Mouse (Mus musculus) adrenal gland, postnatal 10 days (tissue): ENCODE measurements around the gene Ltbp4. TPM values are rescaled to one million over a fixed set of nuclear protein-coding genes. Genes with fewer than 3 reads are reported as not detected.

Source experiments
- DNase-seq: peaks from one replicate; pipeline ENCODE4 v3.0.0; 2021; ENCODE audit warnings: mixed read lengths
- total RNA-seq, 2 experiments: library from RNA; stranded (reverse); gene quantifications; 2 replicates each; pipeline ENCODE4 v1.2.3; 2021

The Ltbp4 gene
- total RNA-seq, 2 experiments from 2014 or later = 107 to 111 TPM

DNA sequence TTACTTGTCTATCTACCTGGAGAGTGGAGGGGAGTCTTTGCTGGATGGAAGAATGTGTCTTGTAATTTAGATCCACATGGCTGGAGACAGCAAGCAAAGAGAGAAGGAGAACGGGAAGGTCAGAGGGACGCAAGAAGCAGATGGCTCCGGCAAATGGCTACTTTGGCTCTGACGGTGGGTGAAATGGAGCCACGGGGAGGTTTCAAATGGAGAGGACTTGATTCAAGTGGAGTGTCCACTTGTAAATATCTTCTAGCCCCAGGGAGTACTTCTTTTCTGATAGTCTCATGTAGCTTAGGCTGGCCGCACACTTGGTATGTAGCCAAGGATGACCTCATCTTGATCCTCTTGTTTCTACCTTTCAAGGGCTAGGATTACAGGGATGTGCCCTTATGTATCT is 38.7 kb downstream of the Ltbp4 start:
- DNase-seq = no peak

DNA sequence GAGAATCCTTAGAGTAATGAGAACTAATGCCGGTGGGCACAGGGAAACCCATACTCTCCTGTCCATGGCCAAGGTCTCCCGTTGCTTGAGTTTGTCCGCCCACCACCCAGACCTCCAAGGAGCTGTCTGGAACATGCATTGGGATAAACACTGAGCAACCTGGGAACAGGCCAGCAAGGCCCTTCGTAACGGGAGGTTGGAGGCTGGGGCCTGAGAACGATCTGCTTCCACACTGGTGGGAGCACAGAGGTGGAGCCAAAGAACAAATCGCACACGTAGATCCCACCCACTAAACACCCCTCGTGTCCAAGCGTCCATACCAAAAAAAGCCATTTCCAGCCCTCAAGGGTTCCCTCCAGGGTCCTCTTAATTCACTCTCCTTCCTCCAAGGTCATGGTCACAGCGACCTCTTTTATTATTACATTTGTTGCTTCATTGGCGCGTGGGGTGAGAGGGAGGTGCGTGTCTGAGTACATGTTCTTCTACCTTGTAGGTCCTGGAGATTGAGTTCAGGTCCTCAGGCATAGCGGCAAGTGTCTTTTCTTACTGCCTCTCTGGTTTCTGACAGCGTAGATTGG is 39.4 kb downstream of the Ltbp4 start:
- DNase-seq = no peak

DNA sequence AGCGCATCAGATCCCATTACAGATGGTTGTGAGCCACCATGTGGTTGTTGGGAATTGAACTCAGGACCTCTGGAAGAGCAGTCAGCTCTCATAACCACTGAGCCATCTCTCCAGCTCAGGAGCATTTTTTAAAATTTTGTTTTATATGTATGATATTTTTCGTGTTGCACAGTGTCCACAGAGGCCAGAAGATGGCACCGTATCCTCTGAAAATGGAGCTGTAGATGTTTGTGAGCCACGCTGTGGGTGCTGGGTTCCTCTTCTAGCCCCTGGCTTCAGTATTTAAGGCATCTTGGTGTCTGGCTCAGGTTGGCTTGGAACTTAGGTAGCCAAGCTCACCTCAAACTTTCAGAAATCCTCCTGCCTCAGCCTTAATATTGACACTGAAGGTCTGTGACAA is 41.0 kb downstream of the Ltbp4 start:
- no peak for DNase-seq

DNA sequence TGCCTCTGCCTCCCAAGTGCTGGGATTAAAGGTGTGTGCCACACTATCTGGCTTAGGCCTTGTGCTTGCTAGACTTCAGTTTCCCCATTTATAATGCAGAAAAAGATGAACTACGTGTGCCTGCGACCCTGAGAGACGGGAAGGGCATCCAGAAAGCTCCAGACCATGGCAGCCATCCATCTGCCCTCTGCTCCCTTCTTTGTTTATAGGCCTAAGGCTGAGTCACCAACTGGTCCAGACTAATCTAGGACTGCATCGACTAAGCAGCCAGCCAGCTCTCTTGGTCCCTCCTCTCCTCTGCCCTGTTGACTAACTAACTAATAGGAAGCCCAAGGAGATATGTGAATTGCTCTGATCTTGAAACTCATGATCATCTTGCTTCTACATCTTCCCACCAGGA is 41.5 kb downstream of the Ltbp4 start:
- peak; percentile 37 for DNase-seq

- DNase-seq = peak; percentile 40
Observed at GRCm38 (mm10) chr7:27291795-27292466, 45.6 kb downstream of the Ltbp4 start.

GRCm38 (mm10) chr7:27290555-27290954 is 46.9 kb downstream of the Ltbp4 start:
- DNase-seq = no peak

- no peak for DNase-seq
Observed at GRCm38 (mm10) chr7:27288732-27289131, 48.8 kb downstream of the Ltbp4 start.

- peak; percentile 76 for DNase-seq
Observed at GRCm38 (mm10) chr7:27285698-27286066, 51.8 kb downstream of the Ltbp4 start.

DNA sequence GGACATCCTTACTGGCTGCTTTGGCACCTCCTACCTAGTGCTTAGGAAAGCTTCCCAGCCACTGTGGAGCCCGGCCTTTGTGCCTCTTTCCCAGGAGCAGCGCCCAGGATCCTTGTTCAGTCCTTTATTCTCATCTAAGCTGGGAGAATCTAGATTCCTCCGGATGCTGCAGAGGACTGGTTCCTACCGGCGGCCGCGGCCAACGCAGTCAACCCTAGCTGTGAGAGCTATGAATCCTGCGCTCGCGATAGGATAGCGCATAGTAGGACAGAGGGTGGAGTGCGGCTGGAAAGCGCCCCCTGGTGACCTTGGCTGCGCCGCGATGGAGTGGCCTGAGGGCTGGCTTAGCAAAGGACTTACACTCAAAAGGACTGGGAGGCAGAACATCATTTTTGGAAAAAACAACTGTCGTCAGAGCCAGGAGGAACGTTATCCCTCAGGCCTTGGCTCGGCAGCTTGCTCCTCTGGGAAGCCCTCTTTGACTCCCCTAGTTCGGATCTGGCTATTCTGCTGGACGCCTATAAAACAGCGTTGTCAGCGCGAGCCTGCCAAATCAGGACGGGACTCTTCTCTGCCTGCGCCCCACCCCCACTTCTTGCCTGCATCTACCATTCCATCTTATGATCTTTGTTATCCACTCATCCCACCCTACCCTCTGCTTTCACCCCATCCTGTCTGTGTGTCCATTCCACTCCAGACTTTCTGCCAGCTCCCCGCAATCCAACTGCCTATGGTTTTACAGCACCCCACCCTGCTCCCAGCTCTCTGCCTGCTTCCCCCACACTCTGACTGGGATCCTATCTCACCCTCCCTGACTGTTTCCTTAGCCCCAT is 52.4 kb downstream of the Ltbp4 start:
- peak; percentile 58 for DNase-seq

DNA sequence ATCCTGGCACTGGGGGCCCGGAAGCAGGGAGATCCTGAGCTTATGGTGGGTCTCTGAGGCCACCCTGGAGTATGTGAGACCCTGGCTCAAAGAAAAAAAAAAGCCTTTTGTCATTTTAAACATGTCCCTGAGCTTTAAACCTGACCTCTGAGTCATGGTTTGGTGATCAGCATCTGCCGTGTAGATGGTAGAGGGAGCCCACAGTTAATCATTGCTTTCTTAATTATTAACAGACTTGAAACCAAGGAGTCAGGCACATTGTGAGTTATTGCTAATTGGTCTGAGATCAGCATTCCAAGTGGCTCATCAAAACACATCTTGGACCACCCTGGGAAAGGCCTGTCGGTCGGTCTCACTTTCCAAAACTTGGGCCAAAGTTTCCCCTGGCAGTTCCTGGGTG is 55.3 kb downstream of the Ltbp4 start:
- DNase-seq = no peak

GRCm38 (mm10) chr7:27281717-27282116 is 55.8 kb downstream of the Ltbp4 start:
- no peak for DNase-seq

DNA sequence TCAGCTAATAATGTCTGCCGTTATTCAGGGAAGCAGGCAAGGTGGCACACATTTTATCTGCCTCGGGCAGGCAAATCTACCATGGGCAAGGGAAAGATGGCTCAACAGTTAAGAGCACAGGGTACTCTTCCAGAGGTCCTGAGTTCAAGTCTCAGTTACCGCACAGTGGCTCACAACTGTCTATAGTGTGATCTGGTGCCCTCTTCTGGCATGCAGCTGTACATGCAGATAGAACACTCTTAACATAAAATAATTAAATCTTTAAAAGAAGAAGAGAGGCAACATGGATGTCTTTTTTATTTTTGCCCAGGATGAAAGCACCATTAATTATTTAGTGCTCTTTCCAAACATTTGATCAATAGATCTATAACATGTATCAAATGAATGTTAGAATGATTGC is 60.3 kb downstream of the Ltbp4 start:
- DNase-seq = no peak

GRCm38 (mm10) chr7:27276021-27276420 is 61.5 kb downstream of the Ltbp4 start:
- no peak for DNase-seq

DNA sequence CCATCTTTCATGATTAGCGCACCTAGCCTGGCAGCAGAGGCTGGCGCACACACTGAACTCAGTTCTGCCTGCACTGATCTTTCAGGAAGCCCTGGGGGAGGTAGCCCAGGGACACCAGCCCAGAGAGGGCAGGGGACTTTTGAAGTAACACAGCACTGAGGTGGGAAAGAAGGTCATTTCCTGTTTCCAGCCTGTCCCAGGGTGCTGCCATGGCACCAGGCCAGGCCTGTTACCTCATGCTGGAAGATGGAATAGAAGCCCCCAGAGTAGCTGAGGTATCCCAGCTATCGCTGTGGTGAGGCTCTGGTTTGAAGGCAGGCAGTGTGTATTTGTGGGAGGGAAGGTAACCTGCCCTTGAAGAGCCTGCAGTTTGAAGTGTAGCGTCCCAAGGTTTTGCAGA is 62.6 kb downstream of the Ltbp4 start:
- DNase-seq = no peak

DNA sequence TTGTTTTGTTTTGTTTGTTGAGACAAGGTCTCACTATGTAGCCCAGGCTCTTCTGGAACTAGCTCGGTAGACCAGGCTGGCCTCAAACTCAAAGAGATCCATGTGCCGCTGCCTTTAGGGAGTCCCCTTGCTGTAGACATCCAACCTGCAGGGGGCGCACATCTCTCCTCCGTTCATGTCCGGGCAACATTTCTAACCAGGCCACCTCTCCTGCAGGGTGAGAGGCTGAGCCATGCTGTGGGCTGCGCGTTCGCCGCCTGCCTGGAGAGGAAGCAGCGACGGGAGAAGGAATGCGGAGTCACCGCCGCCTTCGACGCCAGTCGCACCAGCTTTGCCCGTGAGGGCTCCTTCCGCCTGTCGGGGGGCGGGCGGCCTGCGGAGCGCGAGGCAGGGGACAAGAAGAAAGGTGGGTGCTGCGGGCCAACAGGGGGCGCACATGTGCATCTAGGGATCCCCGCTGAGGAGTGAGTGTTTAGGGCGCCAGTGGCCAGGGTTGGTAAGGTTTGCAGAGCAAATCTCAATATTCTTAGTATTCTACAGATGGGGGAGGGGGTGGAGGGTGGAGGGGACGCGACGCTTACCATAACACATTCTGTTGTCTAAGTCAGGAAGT is 63.6 kb downstream of the Ltbp4 start:
- peak; percentile 40 for DNase-seq

DNA sequence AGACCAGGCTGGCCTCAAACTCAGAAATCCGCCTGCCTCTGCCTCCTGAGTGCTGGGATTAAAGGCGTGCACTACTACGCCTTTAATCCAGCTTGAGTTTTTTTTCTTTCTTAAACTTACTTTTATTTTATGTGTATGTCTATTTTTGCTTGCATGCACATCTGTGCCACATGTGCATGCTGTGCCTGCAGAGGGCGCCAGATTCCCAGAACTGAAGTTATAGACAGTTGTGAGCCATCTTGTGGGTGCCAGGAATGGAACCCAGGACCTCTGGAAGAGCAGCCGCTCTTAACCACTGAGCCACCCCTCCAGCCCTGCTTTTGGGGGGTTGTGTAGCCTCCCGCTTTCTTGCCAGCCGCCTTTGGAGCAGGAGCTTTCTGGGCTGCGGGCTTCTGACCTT is 66.1 kb downstream of the Ltbp4 start:
- DNase-seq = no peak

DNA sequence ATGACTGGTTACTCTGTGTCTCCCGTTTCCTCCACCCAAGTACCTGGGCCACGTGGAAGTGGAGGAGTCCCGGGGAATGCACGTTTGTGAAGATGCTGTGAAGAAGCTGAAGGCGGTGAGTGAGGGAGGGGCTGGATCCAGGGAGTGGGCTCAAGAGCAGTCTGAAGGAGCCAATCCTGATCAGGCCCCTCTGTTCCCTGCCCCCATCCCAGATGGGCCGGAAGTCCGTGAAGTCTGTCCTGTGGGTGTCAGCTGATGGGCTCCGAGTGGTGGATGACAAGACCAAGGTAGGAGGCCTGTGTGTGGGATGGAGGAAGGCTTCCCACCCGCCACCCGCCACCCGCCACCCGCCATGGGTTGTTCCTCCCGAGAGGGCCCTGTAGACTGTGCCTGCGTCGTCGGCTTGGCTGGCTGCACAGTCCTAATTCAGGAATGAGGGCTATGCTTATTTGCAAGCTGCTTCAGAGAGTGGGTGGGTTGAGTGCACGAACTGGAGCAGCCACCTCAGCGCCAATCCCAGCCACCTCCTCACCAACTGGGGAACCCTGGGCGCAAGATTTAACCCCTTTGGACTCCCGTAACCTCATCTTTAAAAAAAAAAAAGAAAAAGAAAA is 70.9 kb downstream of the Ltbp4 start:
- DNase-seq = no peak

DNA sequence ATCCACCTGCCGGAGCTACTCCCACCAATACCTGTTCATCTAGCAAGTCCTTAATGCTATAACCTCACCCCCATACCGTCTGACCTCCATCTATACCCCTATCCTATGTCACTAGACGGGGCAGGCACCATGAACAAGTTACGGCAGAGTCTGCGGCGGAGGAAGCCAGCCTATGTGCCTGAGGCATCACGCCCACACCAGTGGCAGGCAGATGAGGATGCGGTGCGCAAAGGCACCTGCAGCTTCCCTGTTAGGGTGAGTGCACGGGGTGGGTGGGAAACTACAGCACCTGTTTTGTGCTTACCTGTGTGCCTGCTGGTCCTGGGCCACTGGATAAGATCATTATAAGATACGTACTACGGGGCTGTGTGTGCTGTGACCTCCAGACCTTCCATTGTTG is 72.7 kb downstream of the Ltbp4 start:
- DNase-seq = no peak

DNA sequence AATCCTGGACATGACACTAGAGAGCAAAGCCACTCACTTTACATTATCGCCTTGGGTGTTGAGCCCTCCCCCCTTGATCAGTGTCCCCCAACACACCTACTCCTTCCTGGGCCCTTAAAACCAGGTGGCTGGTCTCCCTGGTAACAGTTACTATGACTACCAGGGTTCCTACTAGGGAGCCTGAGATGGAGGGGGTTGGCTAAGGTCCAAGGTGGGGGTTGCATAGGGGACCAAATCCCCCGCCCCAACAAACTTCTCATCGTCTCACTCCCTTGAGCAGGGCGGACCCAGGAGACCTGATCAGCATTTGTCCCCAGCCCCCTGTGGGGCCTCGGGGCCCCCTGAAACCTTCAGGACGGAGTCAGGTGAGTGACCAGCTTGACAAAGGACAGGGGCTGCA is 75.6 kb downstream of the Ltbp4 start:
- DNase-seq = no peak

DNA sequence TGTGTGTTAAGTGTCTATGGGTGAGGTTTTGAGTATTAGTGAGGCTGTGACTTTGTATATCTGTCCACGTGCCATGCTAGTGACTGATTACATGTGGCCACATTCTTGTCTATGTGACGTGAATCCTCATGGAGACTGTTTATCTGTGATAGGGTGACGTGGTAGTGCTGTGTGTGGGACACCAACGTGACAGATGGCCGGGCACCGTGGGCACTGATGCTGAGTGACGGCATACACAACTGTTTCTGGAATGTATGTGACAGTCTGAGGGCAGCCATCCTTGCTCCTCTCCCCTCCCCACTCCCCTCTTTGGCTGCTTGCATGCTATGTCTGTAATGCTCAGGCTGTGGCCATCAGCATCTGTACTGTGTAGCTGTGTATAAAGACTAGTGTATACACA is 76.6 kb downstream of the Ltbp4 start:
- no peak for DNase-seq

- peak; percentile 19 for DNase-seq
Observed at GRCm38 (mm10) chr7:27259771-27260170, 77.7 kb downstream of the Ltbp4 start.

DNA sequence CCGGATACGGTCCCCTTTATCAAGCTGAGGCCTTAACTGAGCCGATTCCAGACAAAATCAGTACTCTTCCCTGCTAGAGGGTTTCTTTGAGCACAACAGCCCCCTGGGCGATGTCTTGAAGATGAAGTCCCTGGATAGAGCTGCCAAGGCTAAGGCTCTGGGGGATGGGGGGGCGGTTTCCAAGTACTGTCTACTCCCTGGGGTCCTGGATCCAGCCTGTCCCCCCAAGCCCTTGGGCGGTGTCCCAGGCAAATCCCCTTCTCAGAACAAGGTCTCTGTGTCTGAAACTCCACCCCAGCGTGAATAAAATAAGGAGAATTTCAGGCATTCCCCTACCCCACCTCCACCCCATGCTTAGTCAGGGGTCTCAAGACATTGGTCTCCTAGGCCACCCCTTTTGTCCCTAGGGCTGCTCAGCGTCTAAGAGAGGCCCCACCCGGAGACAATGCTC is 78.2 kb downstream of the Ltbp4 start:
- DNase-seq = peak; percentile 26
